Mouse (Mus musculus): ENCODE data around the gene Olfr1174-ps. TPM values are rescaled to one million over a fixed set of nuclear protein-coding genes. Genes with fewer than 3 reads are reported as not detected.

The Olfr1174-ps gene
- total RNA-seq (2023; ENCODE audit: inconsistent age), result not detected in 4 replicates

DNA sequence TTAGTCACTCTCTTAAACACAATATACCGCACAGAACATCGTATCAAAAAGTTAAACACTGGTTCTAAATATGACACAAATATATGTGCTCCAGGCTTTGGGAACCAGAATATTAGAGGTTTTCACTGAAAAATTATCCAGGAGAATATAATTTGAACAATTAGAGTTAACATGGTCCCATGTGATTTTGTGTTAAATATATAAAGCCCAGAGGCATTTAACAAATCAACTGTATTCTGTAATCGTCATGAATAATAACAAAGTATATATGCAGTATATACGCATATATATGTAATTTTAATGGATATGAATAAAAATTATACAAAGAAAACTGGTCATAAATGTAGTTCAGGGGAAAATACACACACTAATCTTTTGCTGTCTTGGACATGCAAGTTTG lies at the start of gene Olfr1174-ps:
TSS of gene Olfr1174-ps (minus strand) at position 101 of the 400 bp plus-strand sequence.

DNA sequence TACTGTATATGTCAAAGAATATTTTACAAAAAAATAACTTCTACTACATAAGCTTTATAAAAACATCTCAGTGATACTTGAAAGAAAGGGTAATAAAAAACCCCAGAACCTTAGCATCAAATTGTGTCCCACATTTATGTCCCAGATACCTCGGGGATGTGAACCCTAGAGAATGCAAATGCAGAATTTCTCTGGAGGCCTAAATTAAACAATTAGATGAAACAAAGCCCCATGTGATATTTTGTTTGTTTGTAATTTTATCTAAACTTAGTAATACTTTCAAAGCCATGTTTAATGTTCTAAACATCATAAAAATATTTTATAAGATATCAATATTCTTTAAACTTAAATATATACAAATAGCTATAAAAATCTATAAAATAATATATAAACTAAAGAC lies 31.5 kb upstream of the Olfr1174-ps start, which contains the start of gene Olfr1177-ps:
TSS of gene Olfr1177-ps (minus strand) at position 101 of the 400 bp plus-strand sequence.

GRCm38 (mm10) chr2:88336421-88336820 lies 21.5 kb upstream of the Olfr1174-ps start, which contains the start of gene Olfr1176:
Gene Olfr1176, plus strand, starts transcription at chr2:88336721.

DNA sequence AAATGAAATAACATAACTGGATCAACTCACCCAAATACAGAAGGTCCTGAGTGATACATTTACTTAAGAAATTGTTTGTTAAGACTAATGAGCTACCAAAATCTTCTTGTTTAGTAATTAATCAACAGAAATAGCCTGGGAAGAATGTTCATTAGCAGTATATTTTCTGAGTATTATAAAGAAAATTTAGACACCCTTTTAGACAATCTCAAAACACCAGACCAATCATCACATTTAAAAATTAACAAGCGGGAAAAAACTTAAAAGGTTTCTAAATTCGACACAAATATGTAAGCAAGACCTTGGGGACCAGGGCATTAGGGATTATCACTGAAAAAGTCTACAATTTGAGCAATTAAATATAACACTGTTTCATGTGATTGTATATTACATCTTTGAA lies 12.2 kb upstream of the Olfr1174-ps start, which contains the start of gene Olfr1175-ps:
TSS of gene Olfr1175-ps (minus strand) at position 101 of the 400 bp plus-strand sequence.

GRCm38 (mm10) chr2:88279775-88280174 lies 35.2 kb downstream of the Olfr1174-ps start, which contains the start of gene Olfr1173:
Gene Olfr1173, minus strand, starts transcription at chr2:88279875.

Other genes with a start within 250 kb of the Olfr1174-ps start
- gene Olfr1163, start 243.3 kb downstream of the Olfr1174-ps start, total RNA-seq (2023; ENCODE audit: inconsistent age), result not detected in 4 replicates
- gene Olfr1164, start 221.2 kb downstream of the Olfr1174-ps start, total RNA-seq (2023; ENCODE audit: inconsistent age), result not detected in 4 replicates
- not detected in 4 replicates for gene Olfr1166, start 186.9 kb downstream of the Olfr1174-ps start, total RNA-seq (2023; ENCODE audit: inconsistent age)
- not detected in 4 replicates for gene Olfr1167, start 159.9 kb downstream of the Olfr1174-ps start, total RNA-seq (2023; ENCODE audit: inconsistent age)
- not detected in 4 replicates for gene Olfr1168, start 133.3 kb downstream of the Olfr1174-ps start, total RNA-seq (2023; ENCODE audit: inconsistent age)
- gene Olfr1170, start 86.8 kb downstream of the Olfr1174-ps start, total RNA-seq (2023; ENCODE audit: inconsistent age), result not detected in 4 replicates
- not detected in 4 replicates for gene Olfr1173, start 35.3 kb downstream of the Olfr1174-ps start, total RNA-seq (2023; ENCODE audit: inconsistent age)
- gene Olfr1175-ps, start 12.1 kb upstream of the Olfr1174-ps start, total RNA-seq (2023; ENCODE audit: inconsistent age), result not detected in 4 replicates
- not detected in 4 replicates for gene Olfr1176, start 21.6 kb upstream of the Olfr1174-ps start, total RNA-seq (2023; ENCODE audit: inconsistent age)
- not detected in 4 replicates for gene Olfr1177-ps, start 31.4 kb upstream of the Olfr1174-ps start, total RNA-seq (2023; ENCODE audit: inconsistent age)
- not detected in 4 replicates for gene Olfr1178, start 71.9 kb upstream of the Olfr1174-ps start, total RNA-seq (2023; ENCODE audit: inconsistent age)
- gene Olfr1179, start 91.3 kb upstream of the Olfr1174-ps start, total RNA-seq (2023; ENCODE audit: inconsistent age), result not detected in 4 replicates
- not detected in 4 replicates for gene Olfr1180, start 104.0 kb upstream of the Olfr1174-ps start, total RNA-seq (2023; ENCODE audit: inconsistent age)
- not detected in 4 replicates for gene Olfr1181, start 111.0 kb upstream of the Olfr1174-ps start, total RNA-seq (2023; ENCODE audit: inconsistent age)
- gene Gm13757, start 134.0 kb upstream of the Olfr1174-ps start, total RNA-seq (2023; ENCODE audit: inconsistent age), result not detected in 4 replicates
- not detected in 4 replicates for gene Olfr1183, start 139.7 kb upstream of the Olfr1174-ps start, total RNA-seq (2023; ENCODE audit: inconsistent age)
- gene Olfr1184, start 168.5 kb upstream of the Olfr1174-ps start, total RNA-seq (2023; ENCODE audit: inconsistent age), result not detected in 4 replicates
- not detected in 4 replicates for gene Olfr1185-ps1, start 178.2 kb upstream of the Olfr1174-ps start, total RNA-seq (2023; ENCODE audit: inconsistent age)
- not detected in 4 replicates for gene Olfr1186, start 203.4 kb upstream of the Olfr1174-ps start, total RNA-seq (2023; ENCODE audit: inconsistent age)
- not detected in 4 replicates for gene Olfr1188, start 241.8 kb upstream of the Olfr1174-ps start, total RNA-seq (2023; ENCODE audit: inconsistent age)